ENCODE assay signal across 22 mouse cellular contexts in the genomic region with DNA sequence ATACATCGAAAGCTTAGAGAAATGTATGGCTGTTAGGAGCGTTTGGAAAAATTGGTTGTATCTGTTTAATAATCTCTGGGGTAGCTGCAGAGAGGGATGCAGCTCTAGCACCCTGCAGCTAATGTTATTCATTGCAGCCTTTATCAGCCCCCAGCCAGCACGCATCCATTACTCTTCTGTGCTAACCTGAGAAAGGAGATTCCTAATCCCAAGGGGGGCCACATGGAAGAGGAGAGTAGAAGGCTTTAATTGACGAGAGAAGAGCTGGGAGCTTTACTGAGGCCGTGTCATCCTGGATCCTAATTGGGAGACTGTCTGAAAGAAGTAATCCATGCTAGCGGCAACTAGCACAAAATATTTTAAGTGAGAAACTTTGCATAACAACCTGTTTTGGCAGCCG.
DNase-seq lines count a peak whose midpoint lies in the region; ATAC-seq lines count a peak whose summit lies in the region.
"Had no signal": no experiment of that assay in that cellular context is flagged by ENCODE, and none has a peak within 500 bp of the region (broad histone marks: within the 10 kb centered on the region; RNA-seq: fewer than 3 reads in every experiment).

No protein-coding gene starts in this region.

- WGBS in forebrain, embryonic 14.5 days, result 20% methylated on average over 7 of the region's 7 CpGs
- 27% methylated on average over 7 of the region's 7 CpGs for WGBS in forebrain, embryonic 12.5 days
- WGBS in neural tube, embryonic 13.5 days, result 45% methylated on average over 7 of the region's 7 CpGs
- WGBS in midbrain, embryonic 15.5 days, result 23% methylated on average over 7 of the region's 7 CpGs
- WGBS in neural tube, embryonic 15.5 days, result 34% methylated on average over 7 of the region's 7 CpGs

- H3K27me3 ChIP-seq in forebrain, embryonic 14.5 days (replicated peaks; ENCODE audit: control insufficient read depth, insufficient read depth, low read length), result no peaks in the 10 kb centered on the region
- H3K27me3 ChIP-seq in forebrain, embryonic 12.5 days, result no peaks in the 10 kb centered on the region
- no peaks in the 10 kb centered on the region for H3K27me3 ChIP-seq in neural tube, embryonic 13.5 days
- H3K27me3 ChIP-seq in midbrain, embryonic 15.5 days (replicated peaks), result no peaks in the 10 kb centered on the region
- H3K27me3 ChIP-seq in neural tube, embryonic 15.5 days (replicated peaks), result no peaks in the 10 kb centered on the region
- H3K27me3 ChIP-seq: embryonic facial prominence, embryonic 12.5 days; embryonic facial prominence, embryonic 15.5 days; hindbrain, embryonic 12.5 days; hindbrain, embryonic 15.5 days had no signal

- no peaks in the 10 kb centered on the region for H3K36me3 ChIP-seq in forebrain, embryonic 14.5 days (ENCODE audit: control insufficient read depth, insufficient read depth, low read length)
- no peaks in the 10 kb centered on the region for H3K36me3 ChIP-seq in forebrain, embryonic 12.5 days (replicated peaks)
- no peaks in the 10 kb centered on the region for H3K36me3 ChIP-seq in neural tube, embryonic 13.5 days
- H3K36me3 ChIP-seq in midbrain, embryonic 15.5 days (replicated peaks), result no peaks in the 10 kb centered on the region
- no peaks in the 10 kb centered on the region for H3K36me3 ChIP-seq in neural tube, embryonic 15.5 days
- H3K36me3 ChIP-seq: embryonic facial prominence, embryonic 12.5 days; embryonic facial prominence, embryonic 15.5 days; hindbrain, embryonic 12.5 days; hindbrain, embryonic 15.5 days had no signal

- intact Hi-C loops in left cerebral cortex, postnatal 14 days (cut with DNase I), result no loop called here

- peak; percentile 39 for DNase-seq in forebrain, embryonic 14.5 days (ENCODE audit: low spot score)
- DNase-seq in neural tube, embryonic 10.5 days (ENCODE audit: extremely low spot score, low spot score), result no peak
- no peak for DNase-seq in left cerebral cortex, postnatal 14 days (ENCODE audit: low spot score in 2 of 2)
- no peak for DNase-seq in layer of hippocampus, adult 9-10 months (ENCODE audit: low spot score)
- DNase-seq: adrenal gland, postnatal 10 days; adrenal gland, postnatal 36 days; cerebellum, adult 11 months; cerebellum, adult 2 months; cerebellum, adult 9-11 months; cerebellum, postnatal 25 days; gastrocnemius, postnatal 10 days; heart, adult 11 months had no signal

- H3K27ac ChIP-seq in forebrain, embryonic 14.5 days (ENCODE audit: low read depth, low read length), result no peak overlapping the region
- no peak overlapping the region for H3K27ac ChIP-seq in forebrain, embryonic 12.5 days
- peak overlapping the region; percentile 3; the same call in 1 of the 2 replicates for H3K27ac ChIP-seq in neural tube, embryonic 13.5 days (replicated peaks)
- peak overlapping the region; percentile 12 for H3K27ac ChIP-seq in midbrain, embryonic 15.5 days
- H3K27ac ChIP-seq in neural tube, embryonic 15.5 days (replicated peaks), result 0 out of 2 replicates have a peak overlapping the region, but pooled peaks have one; percentile 5
- H3K27ac ChIP-seq: embryonic facial prominence, embryonic 12.5 days; embryonic facial prominence, embryonic 15.5 days; hindbrain, embryonic 12.5 days; hindbrain, embryonic 15.5 days had no signal

- no peak for ATAC-seq in forebrain, embryonic 14.5 days
- no peak for ATAC-seq in forebrain, embryonic 12.5 days (ENCODE audit: low FRiP score)
- no peak for ATAC-seq in neural tube, embryonic 13.5 days (ENCODE audit: low read depth)
- ATAC-seq in midbrain, embryonic 15.5 days (replicated peaks), result peak; percentile 76
- no peak for ATAC-seq in neural tube, embryonic 15.5 days (ENCODE audit: low FRiP score)
- ATAC-seq: forebrain, embryonic 16.5 days had no signal

- no peaks in the 10 kb centered on the region for H3K4me1 ChIP-seq in forebrain, embryonic 14.5 days (ENCODE audit: control insufficient read depth, insufficient read depth, low read length)
- H3K4me1 ChIP-seq in forebrain, embryonic 12.5 days, result peaks cover 11% of the 10 kb centered on the region
- H3K4me1 ChIP-seq in neural tube, embryonic 13.5 days (replicated peaks), result peaks cover 13% of the 10 kb centered on the region
- peaks cover 16% of the 10 kb centered on the region for H3K4me1 ChIP-seq in midbrain, embryonic 15.5 days
- peaks cover 8% of the 10 kb centered on the region; the same call in 1 of the 2 replicates for H3K4me1 ChIP-seq in neural tube, embryonic 15.5 days
- H3K4me1 ChIP-seq: embryonic facial prominence, embryonic 12.5 days; embryonic facial prominence, embryonic 15.5 days had no signal

- no peak overlapping the region for H3K9ac ChIP-seq in forebrain, embryonic 14.5 days (ENCODE audit: low read length)
- no peak overlapping the region for H3K9ac ChIP-seq in forebrain, embryonic 12.5 days
- no peak overlapping the region for H3K9ac ChIP-seq in neural tube, embryonic 13.5 days
- H3K9ac ChIP-seq in midbrain, embryonic 15.5 days, result no peak overlapping the region
- no peak overlapping the region for H3K9ac ChIP-seq in neural tube, embryonic 15.5 days (replicated peaks)
- H3K9ac ChIP-seq: embryonic facial prominence, embryonic 12.5 days; embryonic facial prominence, embryonic 15.5 days; hindbrain, embryonic 12.5 days; hindbrain, embryonic 15.5 days had no signal

- no peak overlapping the region for H3K4me2 ChIP-seq in forebrain, embryonic 14.5 days (ENCODE audit: low read length)
- no peak overlapping the region for H3K4me2 ChIP-seq in forebrain, embryonic 12.5 days
- H3K4me2 ChIP-seq in neural tube, embryonic 13.5 days, result no peak overlapping the region
- no peak overlapping the region for H3K4me2 ChIP-seq in midbrain, embryonic 15.5 days
- H3K4me2 ChIP-seq in neural tube, embryonic 15.5 days, result no peak overlapping the region
- H3K4me2 ChIP-seq: embryonic facial prominence, embryonic 12.5 days; embryonic facial prominence, embryonic 15.5 days; heart, embryonic 11.5 days; hindbrain, embryonic 12.5 days; hindbrain, embryonic 15.5 days had no signal

- no peaks in the 10 kb centered on the region for H3K9me3 ChIP-seq in forebrain, embryonic 14.5 days (replicated peaks; ENCODE audit: control insufficient read depth, low read length)
- no peaks in the 10 kb centered on the region for H3K9me3 ChIP-seq in forebrain, embryonic 12.5 days
- H3K9me3 ChIP-seq in neural tube, embryonic 13.5 days, result no peaks in the 10 kb centered on the region
- H3K9me3 ChIP-seq in midbrain, embryonic 15.5 days, result no peaks in the 10 kb centered on the region
- H3K9me3 ChIP-seq in neural tube, embryonic 15.5 days (replicated peaks), result no peaks in the 10 kb centered on the region
- H3K9me3 ChIP-seq: embryonic facial prominence, embryonic 12.5 days; embryonic facial prominence, embryonic 15.5 days; hindbrain, embryonic 12.5 days; hindbrain, embryonic 15.5 days had no signal

- H3K4me3 ChIP-seq in forebrain, embryonic 14.5 days (ENCODE audit: low read depth, low read length), result no peak overlapping the region
- no peak overlapping the region for H3K4me3 ChIP-seq in forebrain, embryonic 12.5 days (replicated peaks)
- H3K4me3 ChIP-seq in neural tube, embryonic 13.5 days, result no peak overlapping the region
- no peak overlapping the region for H3K4me3 ChIP-seq in midbrain, embryonic 15.5 days
- H3K4me3 ChIP-seq in neural tube, embryonic 15.5 days (replicated peaks), result no peak overlapping the region
- H3K4me3 ChIP-seq: embryonic facial prominence, embryonic 12.5 days; embryonic facial prominence, embryonic 15.5 days; hindbrain, embryonic 12.5 days; hindbrain, embryonic 15.5 days had no signal

Comparison
In these comparisons a context has a peak if more than half of its experiments do, and no peak if none do; other contexts are left out.
1. H3K27ac ChIP-seq: peak in neural tube, embryonic 13.5 days (single experiment), midbrain, embryonic 15.5 days (single experiment) and neural tube, embryonic 15.5 days (single experiment); none in forebrain, embryonic 14.5 days (single experiment) and forebrain, embryonic 12.5 days (single experiment).